Mouse (Mus musculus): ENCODE results near the gene Pou2f3. TPM values are rescaled to one million over a fixed set of nuclear protein-coding genes. Genes with fewer than 3 reads are reported as not detected.

Pou2f3 gene
- total and polyA plus RNA-seq, 3 experiments = not detected

GRCm38 (mm10) chr9:43110286-43110980 is 99.7 kb downstream of the Pou2f3 start:
- no peak for DNase-seq (ENCODE audit: low read depth, low spot score)
- Histone ChIP-seq H3K27ac (ENCODE audit: control insufficient read depth, low read depth, low read length) (no peak overlapping the region), H3K4me1 (ENCODE audit: control insufficient read depth in 1 of 2, insufficient read depth in 2 of 2, low read length in 2 of 2) (peaks cover 9 to 17% of the 10 kb centered on the region in 2 experiments), H3K9ac (ENCODE audit: control insufficient read depth, low read depth, low read length, poor library complexity, severe bottlenecking) (no peak overlapping the region), H3K36me3 (ENCODE audit: control insufficient read depth in 1 of 2, insufficient read depth in 2 of 2, low read length in 2 of 2) (peaks cover 0 to 19% of the 10 kb centered on the region in 2 experiments; a peak in 2 of 4 replicates), H3K9me3 (replicated peaks; ENCODE audit: insufficient read depth, low read length) (no peaks in the 10 kb centered on the region), H3K27me3 (ENCODE audit: control insufficient read depth in 1 of 2, insufficient read depth in 2 of 2, low read length in 2 of 2) (no peaks in the 10 kb centered on the region), H3K79me2 (ENCODE audit: control insufficient read depth, insufficient read depth, low read length, poor library complexity) (peaks cover 3% of the 10 kb centered on the region; the same call in 1 of the 2 replicates), H3K4me3 (ENCODE audit: control insufficient read depth in 1 of 2, insufficient read depth in 1 of 2, low read depth in 2 of 2, low read length in 2 of 2) (no peak overlapping the region)
- no peak for TF ChIP-seq UBTF (IDR thresholded peaks at IDR 0.05; ENCODE audit: borderline replicate concordance, insufficient read depth, low read depth, low read length)
- no peak for TF ChIP-seq TBP (IDR thresholded peaks at IDR 0.05; ENCODE audit: low read depth, low read length)
- TF ChIP-seq ZMIZ1 (IDR thresholded peaks at IDR 0.05; ENCODE audit: low read depth, low read length) = no peak
- no peak for TF ChIP-seq RCOR1 (IDR thresholded peaks at IDR 0.05; ENCODE audit: low read depth, low read length)
- TF ChIP-seq SIN3A (IDR thresholded peaks at IDR 0.05; ENCODE audit: low read length) = no peak
- no peak for TF ChIP-seq MYB (IDR thresholded peaks at IDR 0.05; ENCODE audit: low read depth, low read length)
- TF ChIP-seq MYC (IDR thresholded peaks at IDR 0.05; ENCODE audit: low read depth, low read length) = no peak
- no peak for TF ChIP-seq POLR2A (IDR thresholded peaks at IDR 0.05; ENCODE audit: control insufficient read depth in 1 of 2, insufficient read depth in 1 of 2, low read depth in 1 of 2, low read length in 2 of 2, poor library complexity in 1 of 2)
- no peak for TF ChIP-seq ETS1 (IDR thresholded peaks at IDR 0.05; ENCODE audit: low read depth, low read length)
- TF ChIP-seq CTCF (IDR thresholded peaks at IDR 0.05 in 2 of 3, conservative IDR thresholded peaks at IDR 0.05 in 1 of 3; ENCODE audit: control insufficient read depth in 1 of 3, insufficient read depth in 1 of 3, low read depth in 2 of 3, low read length in 3 of 3, poor library complexity in 1 of 3, severe bottlenecking in 1 of 3) = no peak
- TF ChIP-seq ZKSCAN1 (IDR thresholded peaks at IDR 0.05; ENCODE audit: low read depth, low read length) = no peak
- no peak for TF ChIP-seq NRF1 (IDR thresholded peaks at IDR 0.05; ENCODE audit: insufficient read depth, low read depth, low read length, poor library complexity, severe bottlenecking)
- no peak for TF ChIP-seq ZC3H11A (IDR thresholded peaks at IDR 0.05; ENCODE audit: low read depth, low read length)
- TF ChIP-seq JUND (IDR thresholded peaks at IDR 0.05; ENCODE audit: low read depth, low read length) = no peak
- TF ChIP-seq USF2 (IDR thresholded peaks at IDR 0.05; ENCODE audit: borderline replicate concordance in 1 of 2, insufficient read depth in 1 of 2, low read depth in 1 of 2, low read length in 2 of 2) = no peak

- Histone ChIP-seq H3K9me3 (replicated peaks; ENCODE audit: insufficient read depth, low read length) (no peaks in the 10 kb centered on the region), H3K9ac (ENCODE audit: control insufficient read depth, low read depth, low read length, poor library complexity, severe bottlenecking) (peak overlapping the region; percentile 38), H3K27me3 (ENCODE audit: control insufficient read depth in 1 of 2, insufficient read depth in 2 of 2, low read length in 2 of 2) (no peaks in the 10 kb centered on the region), H3K27ac (ENCODE audit: control insufficient read depth, low read depth, low read length) (peak overlapping the region; percentile 38; the same call in 1 of the 2 replicates), H3K4me3 (ENCODE audit: control insufficient read depth in 1 of 2, insufficient read depth in 1 of 2, low read depth in 2 of 2, low read length in 2 of 2) (peak overlapping the region; percentile 17 to 19; a peak in 2 of 4 replicates), H3K79me2 (ENCODE audit: control insufficient read depth, insufficient read depth, low read length, poor library complexity) (peaks cover 15% of the 10 kb centered on the region), H3K36me3 (ENCODE audit: control insufficient read depth in 1 of 2, insufficient read depth in 2 of 2, low read length in 2 of 2) (peaks cover 0 to 13% of the 10 kb centered on the region in 2 experiments; a peak in 2 of 4 replicates), H3K4me1 (ENCODE audit: control insufficient read depth in 1 of 2, insufficient read depth in 2 of 2, low read length in 2 of 2) (peaks cover 9 to 15% of the 10 kb centered on the region in 2 experiments)
- peak; percentile 29 for DNase-seq (ENCODE audit: low read depth, low spot score)
- TF ChIP-seq CTCF (IDR thresholded peaks at IDR 0.05 in 2 of 3, conservative IDR thresholded peaks at IDR 0.05 in 1 of 3; ENCODE audit: control insufficient read depth in 1 of 3, insufficient read depth in 1 of 3, low read depth in 2 of 3, low read length in 3 of 3, poor library complexity in 1 of 3, severe bottlenecking in 1 of 3) = no peak
- peak; percentile 44; the same call in 1 of the 2 replicates for TF ChIP-seq MAFK (IDR thresholded peaks at IDR 0.05; ENCODE audit: borderline replicate concordance, low read depth, low read length)
- TF ChIP-seq GATA1 (IDR thresholded peaks at IDR 0.05; ENCODE audit: low read depth, low read length) = 0 out of 2 replicates have a peak, but pooled peaks have one; percentile 43
- no peak for TF ChIP-seq ZKSCAN1 (IDR thresholded peaks at IDR 0.05; ENCODE audit: low read depth, low read length)
- no peak for TF ChIP-seq NRF1 (IDR thresholded peaks at IDR 0.05; ENCODE audit: insufficient read depth, low read depth, low read length, poor library complexity, severe bottlenecking)
- peak; percentile 79 for TF ChIP-seq ZNF384 (IDR thresholded peaks at IDR 0.05; ENCODE audit: low read depth, low read length)
- peak; percentile 32; the same call in 1 of the 2 replicates for TF ChIP-seq ETS1 (IDR thresholded peaks at IDR 0.05; ENCODE audit: low read depth, low read length)
- no peak for TF ChIP-seq MYC (IDR thresholded peaks at IDR 0.05; ENCODE audit: low read depth, low read length)
- peak in 1 of 2 experiments; percentile 11; a peak in 1 of 4 replicates for TF ChIP-seq EP300 (IDR thresholded peaks at IDR 0.05; ENCODE audit: low read depth in 1 of 2, low read length in 2 of 2)
- no peak for TF ChIP-seq HCFC1 (IDR thresholded peaks at IDR 0.05; ENCODE audit: low read depth, low read length)
- TF ChIP-seq MAZ (IDR thresholded peaks at IDR 0.05; ENCODE audit: low read depth, low read length) = no peak
These were observed 101.0 kb downstream of the Pou2f3 start for GRCm38 (mm10) chr9:43109125-43109524.

Data from MEL (cell line).